ENCODE assay signal across 15 mouse cellular contexts in the genomic region with DNA sequence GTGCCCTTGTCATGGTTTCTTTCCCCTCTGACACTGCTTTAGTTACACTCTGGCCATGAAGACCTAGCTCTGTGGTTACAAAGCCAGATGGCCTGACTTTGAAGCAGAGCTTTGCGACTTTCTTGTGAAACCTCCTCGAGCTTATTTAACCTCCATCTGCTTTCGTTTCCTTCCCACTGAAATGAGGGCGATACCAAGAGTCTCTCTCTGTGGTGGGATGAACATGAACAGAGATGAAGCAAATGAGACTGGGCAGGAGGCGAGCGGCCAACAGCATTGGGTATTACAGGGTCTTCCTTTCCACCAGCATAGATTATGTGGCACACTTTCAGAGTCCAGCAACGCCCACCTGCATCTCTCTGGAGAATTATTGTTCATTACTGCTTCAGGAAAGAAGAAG. TPM values are rescaled to one million over a fixed set of nuclear protein-coding genes. Genes with fewer than 3 reads are reported as not detected.
A peak's percentile ranks its signal among the peaks of the same experiment; 100 is the strongest.
DNase-seq lines count a peak whose midpoint lies in the region; ATAC-seq and TF ChIP-seq lines count a peak whose summit lies in the region.
"Had no signal": no experiment of that assay in that cellular context is flagged by ENCODE, and none has a peak within 500 bp of the region (broad histone marks: within the 10 kb centered on the region; RNA-seq: fewer than 3 reads in every experiment).

No protein-coding gene starts in this region.

- TF ChIP-seq EP300 in CH12.LX (IDR thresholded peaks at IDR 0.05; ENCODE audit: low read length) = peak; percentile 86

- no peak for TF ChIP-seq CTCF in layer of hippocampus, adult 2 months (conservative IDR thresholded peaks at IDR 0.05)
- TF ChIP-seq CTCF in CH12.LX (conservative IDR thresholded peaks at IDR 0.05 in 1 of 2, IDR thresholded peaks at IDR 0.05 in 1 of 2; ENCODE audit: low read depth in 2 of 2, low read length in 2 of 2) = no peak

- no peaks in the 10 kb centered on the region for H3K79me2 ChIP-seq in CH12.LX (replicated peaks; ENCODE audit: control insufficient read depth, extremely low read depth, insufficient read depth, poor library complexity, severe bottlenecking)

- peaks cover 4 to 28% of the 10 kb centered on the region in 2 experiments; a peak in 2 of 4 replicates for H3K4me1 ChIP-seq in CH12.LX (ENCODE audit: control insufficient read depth in 1 of 2, insufficient read depth in 2 of 2)
- H3K4me1 ChIP-seq in forebrain, embryonic 13.5 days = peaks cover 11% of the 10 kb centered on the region
- H3K4me1 ChIP-seq: forebrain, embryonic 15.5 days; limb, embryonic 15.5 days had no signal

- dilution Hi-C loops in CH12.LX (cut with MboI; ENCODE audit: extremely low pct_ligation_motif_present, extremely low pct_unique_long_range_greater_than_20kb, low sequenced_read_pairs) = no loop called here

- peak; percentile 70 for ATAC-seq in megakaryocyte, adult 5-6 weeks (ENCODE audit: poor library complexity, severe bottlenecking)
- no peak for ATAC-seq in forebrain, embryonic 13.5 days
- ATAC-seq: forebrain, embryonic 15.5 days had no signal

- 81% methylated on average over 7 of the region's 7 CpGs for WGBS in forebrain, embryonic 13.5 days

- TF ChIP-seq RAD21 in CH12.LX (IDR thresholded peaks at IDR 0.05; ENCODE audit: low read depth, low read length) = no peak; the same call in 1 of the 2 replicates

- H3K4me2 ChIP-seq in CH12.LX (ENCODE audit: insufficient read depth, low read depth, poor library complexity, severe bottlenecking) = peak overlapping the region; percentile 99
- H3K4me2 ChIP-seq in forebrain, embryonic 13.5 days = no peak overlapping the region
- H3K4me2 ChIP-seq: forebrain, embryonic 15.5 days; limb, embryonic 15.5 days; neural tube, embryonic 13.5 days had no signal

- peak; percentile 89 for DNase-seq in heart, adult 11 months
- no peak for DNase-seq in heart, postnatal 4 days
- DNase-seq in layer of hippocampus, adult 2 months (ENCODE audit: low spot score in 2 of 2) = no peak
- DNase-seq in layer of hippocampus, adult 8-10 months (ENCODE audit: low spot score in 2 of 2) = no peak
- DNase-seq in CH12.LX (ENCODE audit: extremely low read depth) = peak; percentile 82
- no peak for DNase-seq in urinary bladder, postnatal 4 days (ENCODE audit: low spot score in 2 of 2)
- DNase-seq: gastrocnemius, postnatal 25 days; lung, postnatal 14 days; midbrain, embryonic 14.5 days had no signal

- H3K4me3 ChIP-seq in layer of hippocampus, adult 2 months = no peak overlapping the region
- peak overlapping the region; percentile 31 to 45 (median 38) for H3K4me3 ChIP-seq in CH12.LX (replicated peaks in 1 of 3; ENCODE audit: low read depth in 2 of 3, low read length in 2 of 3, poor library complexity in 1 of 3)
- no peak overlapping the region for H3K4me3 ChIP-seq in forebrain, embryonic 13.5 days
- H3K4me3 ChIP-seq: forebrain, embryonic 15.5 days; limb, embryonic 15.5 days; neural tube, embryonic 13.5 days had no signal

- H3K36me3 ChIP-seq in CH12.LX (replicated peaks in 1 of 2; ENCODE audit: control insufficient read depth in 1 of 2, insufficient read depth in 1 of 2, low read length in 1 of 2) = no peaks in the 10 kb centered on the region
- no peaks in the 10 kb centered on the region for H3K36me3 ChIP-seq in forebrain, embryonic 13.5 days (ENCODE audit: poor library complexity, severe bottlenecking)
- H3K36me3 ChIP-seq: forebrain, embryonic 15.5 days; limb, embryonic 15.5 days; neural tube, embryonic 13.5 days had no signal

- peak overlapping the region; percentile 76 for H3K9ac ChIP-seq in CH12.LX (ENCODE audit: insufficient read depth, low read depth)
- H3K9ac ChIP-seq in forebrain, embryonic 13.5 days = no peak overlapping the region
- H3K9ac ChIP-seq: forebrain, embryonic 15.5 days; limb, embryonic 15.5 days; neural tube, embryonic 13.5 days had no signal

- no peaks in the 10 kb centered on the region for H3K27me3 ChIP-seq in CH12.LX (replicated peaks)
- no peaks in the 10 kb centered on the region for H3K27me3 ChIP-seq in forebrain, embryonic 13.5 days
- H3K27me3 ChIP-seq: forebrain, embryonic 15.5 days; limb, embryonic 15.5 days; neural tube, embryonic 13.5 days had no signal

- in situ Hi-C loops in CH12.LX (cut with MboI; ENCODE audit: low pct_ligation_motif_present, low pct_unique_long_range_greater_than_20kb, low sequenced_read_pairs) = no loop called here

- H3K9me3 ChIP-seq in CH12.LX (replicated peaks; ENCODE audit: low read length) = no peaks in the 10 kb centered on the region
- no peaks in the 10 kb centered on the region for H3K9me3 ChIP-seq in forebrain, embryonic 13.5 days (replicated peaks)
- H3K9me3 ChIP-seq: forebrain, embryonic 15.5 days; limb, embryonic 15.5 days; neural tube, embryonic 13.5 days had no signal

- no peak for TF ChIP-seq POLR2A in CH12.LX (IDR thresholded peaks at IDR 0.05; ENCODE audit: low read depth, low read length)

- peak overlapping the region; percentile 32; the same call in 1 of the 2 replicates for H3K27ac ChIP-seq in layer of hippocampus, adult 2 months
- H3K27ac ChIP-seq in CH12.LX (ENCODE audit: insufficient read depth, low read depth) = peak overlapping the region; percentile 71
- H3K27ac ChIP-seq in forebrain, embryonic 13.5 days = no peak overlapping the region
- H3K27ac ChIP-seq: forebrain, embryonic 15.5 days; kidney, postnatal 0 days; limb, embryonic 15.5 days; neural tube, embryonic 13.5 days had no signal

TF ChIP-seq in CH12.LX, 34 proteins besides CTCF, POLR2A, EP300 and RAD21:
- TF ChIP-seq MXI1 (IDR thresholded peaks at IDR 0.05; ENCODE audit: low read depth, low read length) (peak; percentile 74; the same call in 1 of the 2 replicates), ZMIZ1 (IDR thresholded peaks at IDR 0.05; ENCODE audit: low read depth, low read length) (0 out of 2 replicates have a peak, but pooled peaks have one; percentile 22), MYC (IDR thresholded peaks at IDR 0.05; ENCODE audit: low read depth, low read length) (peak; percentile 58; the same call in 1 of the 2 replicates), MAFK (IDR thresholded peaks at IDR 0.05; ENCODE audit: insufficient replicate concordance, low read length) (peak; percentile 68), BHLHE40 (IDR thresholded peaks at IDR 0.05; ENCODE audit: low read depth, low read length) (peak; percentile 68), NELFE (IDR thresholded peaks at IDR 0.05; ENCODE audit: low read depth, low read length) (peak; percentile 36; the same call in 1 of the 2 replicates), NRF1 (IDR thresholded peaks at IDR 0.05; ENCODE audit: low read depth, low read length) (no peak), CHD1 (IDR thresholded peaks at IDR 0.05; ENCODE audit: low read depth, low read length) (no peak), JUND (conservative IDR thresholded peaks at IDR 0.05; ENCODE audit: low read depth, low read length) (peak; percentile 45), KAT2A (IDR thresholded peaks at IDR 0.05; ENCODE audit: insufficient replicate concordance, low read length) (0 out of 2 replicates have a peak, but pooled peaks have one; percentile 50), SMC3 (IDR thresholded peaks at IDR 0.05; ENCODE audit: low read depth, low read length) (peak; percentile 12; the same call in 1 of the 2 replicates), HCFC1 (IDR thresholded peaks at IDR 0.05; ENCODE audit: low read depth, low read length) (0 out of 2 replicates have a peak, but pooled peaks have one; percentile 30), TCF12 (IDR thresholded peaks at IDR 0.05; ENCODE audit: low read depth, low read length) (peak; percentile 88), ETS1 (conservative IDR thresholded peaks at IDR 0.05; ENCODE audit: low read depth, low read length) (peak; percentile 48; the same call in 1 of the 2 replicates), USF1 (IDR thresholded peaks at IDR 0.05; ENCODE audit: low read depth, low read length) (no peak), SIN3A (IDR thresholded peaks at IDR 0.05; ENCODE audit: low read length) (peak; percentile 87), PAX5 (IDR thresholded peaks at IDR 0.05; ENCODE audit: low read length) (no peak), MAX (IDR thresholded peaks at IDR 0.05; ENCODE audit: low read length) (peak; percentile 60), ZC3H11A (IDR thresholded peaks at IDR 0.05; ENCODE audit: low read depth, low read length) (no peak), RCOR1 (conservative IDR thresholded peaks at IDR 0.05; ENCODE audit: low read depth, low read length) (peak; percentile 48; the same call in 1 of the 2 replicates), MAZ (IDR thresholded peaks at IDR 0.05; ENCODE audit: low read depth, low read length) (peak; percentile 70; the same call in 1 of the 2 replicates), POLR2AphosphoS2 (IDR thresholded peaks at IDR 0.05; ENCODE audit: low read depth, low read length) (no peak), GABPA (IDR thresholded peaks at IDR 0.05; ENCODE audit: insufficient replicate concordance, low read depth, low read length) (no peak), UBTF (IDR thresholded peaks at IDR 0.05; ENCODE audit: low read depth, low read length) (no peak), MEF2A (IDR thresholded peaks at IDR 0.05; ENCODE audit: borderline replicate concordance, low read depth, low read length) (peak; percentile 31; the same call in 1 of the 2 replicates), IRF4 (IDR thresholded peaks at IDR 0.05; ENCODE audit: low read depth, low read length) (peak; percentile 80), CHD2 (IDR thresholded peaks at IDR 0.05; ENCODE audit: low read length) (peak; percentile 78)

RNA-seq across cellular contexts. Expression of a gene that starts 15.8 kb away (rescaled TPM):
- 10 to 100 TPM; 31.0 to 32.2 TPM for total RNA-seq in heart, postnatal 4 days (2021)
- total RNA-seq in layer of hippocampus, adult 2 months (2021) = 10 to 100 TPM; 97.0 to 97.4 TPM
- total RNA-seq in layer of hippocampus, adult 8-10 months (2022) = 100 to 1,000 TPM in 2 of 4 experiments, 10 to 100 TPM in 2; 79.4 to 115 (median 97.4) TPM
- total RNA-seq in CH12.LX (2012; rRNA removed) (6.9 and 7.0 TPM in 2 replicates), CH12.LX (2014; rRNA removed) (16.5 and 18.1 TPM in 2 replicates)
- polyA plus RNA-seq in CH12.LX (2012; ENCODE audit: insufficient read length, low read depth) = 8.8 and 9.7 TPM in 2 replicates
- 10.7 and 13.4 TPM in 2 replicates for total RNA-seq in megakaryocyte, adult 5-6 weeks (2015)
- 12.5 and 13.9 TPM in 2 replicates for total RNA-seq in megakaryocyte, adult 5-6 weeks (2017)
- polyA plus RNA-seq in forebrain, embryonic 13.5 days (2015; fragmentation: Nextera tagmentation; extraction: Ambion mirVana) = 7.7 and 8.3 TPM in 2 replicates

Comparison
In these comparisons a context has a peak if more than half of its experiments do, and no peak if none do; other contexts are left out.
1. DNase-seq: peak in heart, adult 11 months (single experiment) and CH12.LX (single experiment); none in heart, postnatal 4 days (single experiment), layer of hippocampus, adult 2 months (0 of 2), layer of hippocampus, adult 8-10 months (0 of 2) and urinary bladder, postnatal 4 days (0 of 2).
2. H3K4me3 ChIP-seq: peak in CH12.LX (3 of 3); none in layer of hippocampus, adult 2 months (single experiment) and forebrain, embryonic 13.5 days (single experiment).